Mouse (Mus musculus) spleen, adult 2 months (tissue): ENCODE measurements around the gene Cnot11. TPM values are rescaled to one million over a fixed set of nuclear protein-coding genes. Genes with fewer than 3 reads are reported as not detected.

Source experiments
- DNase-seq, 2 experiments: peaks; one replicate each; pipeline versions ENCODE4 v3.0.0 to v3.0.0-alpha.2; 2012 to 2021; ENCODE audit warnings: low spot score in 2 of 2, low read depth in 1 of 2
- H3K27ac ChIP-seq: fragments of 200-500 bp; 2 replicates; pipeline ENCODE4 v1.5.1; 2012; ENCODE audit warnings: low read length, inconsistent platforms; ENCODE audit not compliant: insufficient read depth
- H3K27me3 ChIP-seq: fragments of 200-500 bp; 2 replicates; pipeline ENCODE4 v1.6.1; 2012; ENCODE audit warnings: mild to moderate bottlenecking, moderate library complexity, low read length, inconsistent platforms; ENCODE audit not compliant: control insufficient read depth, insufficient read depth
- H3K36me3 ChIP-seq: fragments of 200-500 bp; 2 replicates; pipeline ENCODE4 v1.6.1; 2012; ENCODE audit warnings: mild to moderate bottlenecking, low read length, inconsistent platforms; ENCODE audit not compliant: control insufficient read depth, insufficient read depth
- H3K4me1 ChIP-seq: fragments of 200-500 bp; 2 replicates; pipeline ENCODE4 v1.6.1; 2011; ENCODE audit warnings: inconsistent platforms; ENCODE audit not compliant: control insufficient read depth, insufficient read depth, insufficient read length
- H3K4me3 ChIP-seq: fragments of 200-500 bp; 2 replicates; pipeline ENCODE4 v1.5.1; 2011; ENCODE audit warnings: mild to moderate bottlenecking, inconsistent platforms; ENCODE audit not compliant: insufficient read depth, insufficient read length; ENCODE audit errors: extremely low read depth
- CTCF ChIP-seq: fragments of 200-500 bp; IDR thresholded peaks from 2 replicates; pipeline ENCODE4 v1.5.1; 2011; ENCODE audit warnings: mild to moderate bottlenecking, inconsistent platforms; ENCODE audit not compliant: insufficient read depth, insufficient read length, insufficient replicate concordance; ENCODE audit errors: extremely low read depth
- POLR2A ChIP-seq: fragments of 200-500 bp; IDR thresholded peaks from 2 replicates; pipeline ENCODE4 v1.6.1; 2011; ENCODE audit warnings: low read depth, low read length, inconsistent platforms
- WGBS: fragments of 180-500 bp; shearing (Covaris S2); methylation state at CpG from one replicate; pipeline ENCODE4 v1.1.7; 2018; 5-methylcytosine and 5-hydroxymethylcytosine counted together
- polyA plus RNA-seq: library from polyadenylated mRNA; depleted of rRNA; stranded (reverse); fragments of >200 nt; gene quantifications from 2 replicates; pipeline ENCODE4 v1.2.3, GENCODE M21; 2012

The Cnot11 gene
- polyA plus RNA-seq, 1 experiment: 11.2 TPM

DNA sequence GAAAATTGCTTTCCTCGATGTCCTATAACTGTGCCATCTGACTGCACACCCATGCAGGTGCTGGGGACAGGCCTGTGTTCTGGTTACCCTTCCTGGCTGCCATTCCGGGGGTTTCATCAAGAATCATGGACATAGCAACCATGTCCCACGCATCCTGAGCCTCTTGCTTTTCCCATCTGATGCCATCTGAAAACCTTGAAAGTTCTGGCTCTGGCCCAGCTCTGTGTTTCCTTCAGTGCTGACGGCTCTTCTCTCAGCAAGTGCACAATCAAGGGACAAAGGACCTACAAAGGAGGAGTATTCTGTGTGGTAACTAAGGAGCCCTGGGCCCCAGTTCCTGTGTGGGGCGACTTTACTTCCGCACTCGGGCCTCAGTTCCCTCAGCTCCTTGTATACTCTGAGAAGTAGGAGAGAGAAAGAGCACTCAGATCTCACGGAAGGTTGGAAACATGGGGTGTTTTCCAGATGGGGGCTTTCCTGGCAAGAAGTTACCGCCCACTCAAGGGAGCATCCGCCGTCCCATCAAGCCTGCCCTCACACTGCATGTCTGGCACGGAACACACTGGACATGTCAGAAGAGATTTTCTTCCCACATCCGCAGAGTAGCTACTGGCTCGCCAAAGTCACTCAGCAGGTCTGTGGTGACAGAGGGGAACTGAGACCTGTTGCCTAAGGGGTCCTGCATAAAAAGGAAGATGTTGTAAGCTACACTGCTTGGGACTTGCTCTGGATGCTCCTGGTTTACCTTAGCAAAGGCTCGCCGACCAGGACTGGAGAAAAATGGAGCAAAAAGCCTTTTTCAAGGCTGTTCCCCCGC, 31.8 kb upstream of the Cnot11 start:
- WGBS: 47% methylated on average over 17 of the region's 17 CpGs
- H3K4me1 ChIP-seq: peaks cover 10% of the 10 kb centered on the region; the same call in 1 of the 2 replicates
- TF ChIP-seq POLR2A: no peak
- no peak for TF ChIP-seq CTCF
- DNase-seq: peak in 1 of 2 experiments; percentile 20
- peak overlapping the region; percentile 59 for H3K27ac ChIP-seq
- no peak overlapping the region for H3K4me3 ChIP-seq
- H3K27me3 ChIP-seq: no peaks in the 10 kb centered on the region
- no peaks in the 10 kb centered on the region for H3K36me3 ChIP-seq

DNA sequence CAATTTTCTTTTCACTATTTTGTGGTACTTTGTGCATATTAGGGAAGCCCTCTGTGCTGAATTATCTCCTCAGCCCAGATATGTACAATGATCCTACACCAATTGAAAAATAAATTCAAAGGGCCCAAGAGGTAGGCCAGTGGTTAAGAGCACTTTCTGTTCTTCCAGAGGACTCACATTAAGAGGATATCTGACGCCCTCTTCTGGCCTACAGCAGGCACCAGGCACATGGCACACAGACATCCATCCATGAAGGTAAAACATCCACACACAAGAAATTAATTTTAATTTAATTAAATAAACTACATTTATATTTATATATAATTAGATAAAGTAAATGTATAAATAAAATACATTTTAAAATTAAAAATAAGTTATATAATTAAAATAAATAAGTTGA, 30.5 kb upstream of the Cnot11 start:
- no peak for DNase-seq
- Histone ChIP-seq H3K36me3 (no peaks in the 10 kb centered on the region), H3K27ac (no peak overlapping the region), H3K4me1 (peaks cover 10% of the 10 kb centered on the region; the same call in 1 of the 2 replicates), H3K27me3 (no peaks in the 10 kb centered on the region), H3K4me3 (no peak overlapping the region)
- TF ChIP-seq POLR2A (no peak), CTCF (peak; percentile 8; the same call in 1 of the 2 replicates)
- 19% methylated on average over 1 of the region's 1 CpGs for WGBS

DNA sequence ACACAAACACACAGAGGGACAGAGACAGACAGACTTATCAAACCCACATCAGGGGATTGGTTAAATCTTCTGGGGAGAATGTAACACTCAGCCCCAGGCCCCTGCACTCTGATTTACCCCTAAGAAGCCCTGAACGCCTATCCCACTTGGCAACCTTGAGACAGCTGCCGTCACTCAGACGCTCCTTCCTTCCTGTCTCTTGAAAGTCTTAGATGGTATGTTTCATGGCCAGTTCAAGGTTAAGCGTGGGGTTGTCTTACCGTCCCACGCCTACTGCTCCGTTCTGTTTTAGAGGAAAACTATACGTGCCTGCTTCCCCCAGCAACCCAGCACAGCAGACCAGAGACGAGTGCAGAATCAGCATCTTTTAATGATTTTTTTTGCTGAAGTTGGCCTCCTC, 29.2 kb upstream of the Cnot11 start:
- 61% methylated on average over 9 of the region's 9 CpGs for WGBS
- no peak for DNase-seq
- no peak overlapping the region for H3K4me3 ChIP-seq
- TF ChIP-seq POLR2A: no peak
- no peak for TF ChIP-seq CTCF
- H3K36me3 ChIP-seq: no peaks in the 10 kb centered on the region
- H3K27ac ChIP-seq: no peak overlapping the region
- H3K27me3 ChIP-seq: no peaks in the 10 kb centered on the region
- H3K4me1 ChIP-seq: peaks cover 10% of the 10 kb centered on the region; the same call in 1 of the 2 replicates

DNA sequence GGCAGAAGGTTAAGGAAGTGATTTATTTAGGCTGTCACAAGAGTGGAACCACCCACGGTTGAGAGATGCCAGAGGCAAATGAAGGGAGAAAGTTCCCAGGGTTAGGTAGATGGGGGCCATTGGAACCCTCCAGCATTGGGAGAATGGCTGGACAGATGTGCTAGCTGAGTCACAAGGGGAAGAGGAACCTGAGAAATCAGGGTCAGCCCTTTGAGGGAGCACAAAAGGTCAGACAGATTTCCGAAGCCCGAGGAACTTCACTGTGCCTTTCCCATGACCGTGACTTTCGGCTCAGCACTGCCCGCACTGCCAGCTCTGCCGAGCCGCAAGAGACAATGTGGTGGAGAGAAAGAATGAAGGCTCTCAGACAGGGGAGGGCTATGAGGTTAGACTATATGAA, 23.0 kb upstream of the Cnot11 start:
- TF ChIP-seq POLR2A (no peak), CTCF (no peak)
- no peak for DNase-seq
- no peaks in the 10 kb centered on the region for H3K36me3 ChIP-seq
- WGBS: 84% methylated on average over 8 of the region's 8 CpGs
- no peak overlapping the region for H3K27ac ChIP-seq
- no peak overlapping the region for H3K4me3 ChIP-seq
- no peaks in the 10 kb centered on the region for H3K4me1 ChIP-seq
- no peaks in the 10 kb centered on the region for H3K27me3 ChIP-seq

DNA sequence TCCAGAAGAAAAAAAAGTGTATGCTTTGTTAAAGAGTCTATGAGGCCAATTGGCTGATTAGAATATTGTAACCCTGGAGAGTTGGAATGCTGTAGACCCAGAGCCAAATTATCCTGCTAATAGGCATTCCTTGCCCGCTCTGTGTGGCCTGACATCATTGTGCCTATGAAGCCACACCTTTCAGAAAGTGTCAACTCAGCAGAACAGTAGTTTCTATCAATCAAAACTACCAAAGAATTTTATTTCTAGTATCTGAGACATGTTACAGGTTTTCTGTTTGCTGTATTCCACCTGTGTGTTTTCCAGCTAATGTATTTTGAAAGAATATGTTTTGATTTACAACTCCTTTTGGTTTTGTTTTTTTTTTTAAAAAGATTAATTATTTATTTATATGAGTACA, 22.6 kb upstream of the Cnot11 start:
- no peak for TF ChIP-seq CTCF
- no peak for TF ChIP-seq POLR2A
- no peak overlapping the region for H3K27ac ChIP-seq
- 81% methylated on average over 1 of the region's 1 CpGs for whole genome bisulfite sequencing

DNA sequence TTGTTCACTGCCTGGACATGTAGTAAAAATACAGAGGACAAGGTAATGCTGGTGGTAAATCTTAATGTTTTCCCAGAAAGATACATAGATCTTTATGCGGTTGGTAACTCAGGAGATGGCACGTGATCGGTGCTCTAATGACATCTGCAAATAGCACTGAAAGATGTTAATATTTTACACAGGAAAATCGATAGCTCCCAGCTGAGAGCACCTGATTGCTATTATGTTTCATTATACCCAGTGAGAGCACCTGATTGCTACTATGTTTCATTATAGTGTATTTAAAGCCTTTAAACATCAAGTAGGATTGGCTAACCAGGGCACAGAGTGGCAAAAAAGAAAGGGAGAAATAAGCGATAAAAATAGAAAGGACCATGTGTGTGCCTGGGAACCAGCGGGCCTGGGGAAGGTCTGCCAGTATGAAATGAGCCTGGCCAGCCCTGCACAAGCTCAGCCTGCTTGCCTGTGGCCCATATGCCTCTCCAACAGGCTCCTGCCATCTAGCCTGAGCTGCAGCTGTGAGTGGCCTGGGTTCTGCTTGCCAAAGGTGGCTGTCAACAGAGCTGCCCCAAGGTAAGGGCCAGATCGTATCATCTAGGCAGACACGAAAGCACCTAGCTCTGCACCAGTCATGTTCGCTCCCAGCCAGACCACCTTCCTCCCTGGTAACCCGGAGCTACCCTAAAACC, 19.3 kb upstream of the Cnot11 start:
- Histone ChIP-seq H3K27ac (no peak overlapping the region), H3K4me1 (no peaks in the 10 kb centered on the region), H3K27me3 (no peaks in the 10 kb centered on the region), H3K4me3 (no peak overlapping the region), H3K36me3 (no peaks in the 10 kb centered on the region)
- DNase-seq: no peak
- TF ChIP-seq POLR2A (no peak), CTCF (no peak)
- WGBS: 91% methylated on average over 10 of the region's 10 CpGs

More for the DNA sequence above, 22.6 kb upstream of the Cnot11 start:
- no peaks in the 10 kb centered on the region for H3K27me3 ChIP-seq
- no peak for DNase-seq
- no peaks in the 10 kb centered on the region for H3K4me1 ChIP-seq
- H3K36me3 ChIP-seq: no peaks in the 10 kb centered on the region
- no peak overlapping the region for H3K4me3 ChIP-seq
